ENCODE assay signal across 10 mouse cellular contexts in genomic region chr9:124441681-124442532, GRCm38 (mm10). TPM values are rescaled to one million over a fixed set of nuclear protein-coding genes. Genes with fewer than 3 reads are reported as not detected.
DNase-seq lines count a peak whose midpoint lies in the region; ATAC-seq and TF ChIP-seq lines count a peak whose summit lies in the region.
"Had no signal": no experiment of that assay in that cellular context is flagged by ENCODE, and none has a peak within 500 bp of the region (broad histone marks: within the 10 kb centered on the region; RNA-seq: fewer than 3 reads in every experiment).

No protein-coding gene starts in this region.

- no peaks in the 10 kb centered on the region for H3K27me3 ChIP-seq in forebrain, embryonic 10.5 days (ENCODE audit: poor library complexity, severe bottlenecking)
- no peaks in the 10 kb centered on the region for H3K27me3 ChIP-seq in forebrain, embryonic 16.5 days (replicated peaks; ENCODE audit: control insufficient read depth, insufficient read depth, low read length)
- H3K27me3 ChIP-seq in intestine, postnatal 0 days (replicated peaks; ENCODE audit: control insufficient read depth, insufficient read depth, low read length) = no peaks in the 10 kb centered on the region
- H3K27me3 ChIP-seq in limb, embryonic 13.5 days = no peaks in the 10 kb centered on the region
- H3K27me3 ChIP-seq in stomach, embryonic 16.5 days (ENCODE audit: control insufficient read depth, insufficient read depth, low read length) = no peaks in the 10 kb centered on the region
- H3K27me3 ChIP-seq: CH12.LX had no signal

- no peaks in the 10 kb centered on the region for H3K4me1 ChIP-seq in forebrain, embryonic 10.5 days
- no peaks in the 10 kb centered on the region for H3K4me1 ChIP-seq in forebrain, embryonic 16.5 days (replicated peaks; ENCODE audit: control insufficient read depth, insufficient read depth, low read length)
- no peaks in the 10 kb centered on the region for H3K4me1 ChIP-seq in intestine, postnatal 0 days (replicated peaks; ENCODE audit: control insufficient read depth, insufficient read depth, low read length)
- no peaks in the 10 kb centered on the region for H3K4me1 ChIP-seq in limb, embryonic 13.5 days
- no peaks in the 10 kb centered on the region for H3K4me1 ChIP-seq in stomach, embryonic 16.5 days (ENCODE audit: control insufficient read depth, insufficient read depth, low read length)

- peak; percentile 18 for DNase-seq in forebrain, embryonic 10.5 days (ENCODE audit: extremely low spot score, low spot score)
- DNase-seq in thymus, adult 18-20 months = peak; percentile 10 to 23
- DNase-seq in thymus, postnatal 0 days (ENCODE audit: low spot score) = no peak

- peaks cover 37% of the 10 kb centered on the region for H3K9me3 ChIP-seq in forebrain, embryonic 10.5 days
- H3K9me3 ChIP-seq in forebrain, embryonic 16.5 days (ENCODE audit: control insufficient read depth, low read length) = peaks cover 27% of the 10 kb centered on the region
- peaks cover 16% of the 10 kb centered on the region for H3K9me3 ChIP-seq in intestine, postnatal 0 days (ENCODE audit: control insufficient read depth)
- peaks cover 36% of the 10 kb centered on the region for H3K9me3 ChIP-seq in limb, embryonic 13.5 days
- peaks cover 34% of the 10 kb centered on the region for H3K9me3 ChIP-seq in stomach, embryonic 16.5 days (replicated peaks; ENCODE audit: control insufficient read depth, low read length)

- no peak overlapping the region for H3K27ac ChIP-seq in forebrain, embryonic 10.5 days
- no peak overlapping the region for H3K27ac ChIP-seq in forebrain, embryonic 16.5 days (ENCODE audit: low read length)
- peak overlapping the region; percentile 41; the same call in 1 of the 2 replicates for H3K27ac ChIP-seq in intestine, postnatal 0 days (ENCODE audit: low read depth, low read length)
- no peak overlapping the region for H3K27ac ChIP-seq in limb, embryonic 13.5 days
- H3K27ac ChIP-seq in stomach, embryonic 16.5 days (ENCODE audit: low read length) = no peak overlapping the region

- H3K9ac ChIP-seq in forebrain, embryonic 16.5 days (replicated peaks; ENCODE audit: low read depth, low read length) = no peak overlapping the region
- no peak overlapping the region for H3K9ac ChIP-seq in intestine, postnatal 0 days (ENCODE audit: low read depth, low read length)
- no peak overlapping the region for H3K9ac ChIP-seq in limb, embryonic 13.5 days
- no peak overlapping the region for H3K9ac ChIP-seq in stomach, embryonic 16.5 days (ENCODE audit: low read length)

- WGBS in forebrain, embryonic 10.5 days = 97% methylated on average over 45 of the region's 45 CpGs
- 98% methylated on average over 45 of the region's 45 CpGs for WGBS in forebrain, embryonic 16.5 days
- WGBS in intestine, postnatal 0 days = 98% methylated on average over 45 of the region's 45 CpGs
- 98% methylated on average over 45 of the region's 45 CpGs for WGBS in limb, embryonic 13.5 days
- WGBS in stomach, embryonic 16.5 days = 97% methylated on average over 45 of the region's 45 CpGs

- H3K4me2 ChIP-seq in forebrain, embryonic 16.5 days (ENCODE audit: low read length) = no peak overlapping the region
- H3K4me2 ChIP-seq in intestine, postnatal 0 days (replicated peaks; ENCODE audit: low read depth) = no peak overlapping the region
- H3K4me2 ChIP-seq in limb, embryonic 13.5 days (replicated peaks) = no peak overlapping the region
- no peak overlapping the region for H3K4me2 ChIP-seq in stomach, embryonic 16.5 days (ENCODE audit: low read depth, low read length)

- ATAC-seq in forebrain, embryonic 16.5 days = no peak
- 0 out of 2 replicates have a peak, but pooled peaks have one; percentile 39 for ATAC-seq in erythroid progenitor cell, adult 5-6 weeks (replicated peaks; ENCODE audit: low FRiP score, poor library complexity, severe bottlenecking)
- peak; percentile 24; the same call in 1 of the 2 replicates for ATAC-seq in intestine, postnatal 0 days
- ATAC-seq in limb, embryonic 13.5 days (ENCODE audit: low FRiP score, low read depth) = 0 out of 2 replicates have a peak, but pooled peaks have one; percentile 51
- ATAC-seq in stomach, embryonic 16.5 days (ENCODE audit: insufficient read depth, low FRiP score) = 0 out of 2 replicates have a peak, but pooled peaks have one; percentile 15

- no peak overlapping the region for H3K4me3 ChIP-seq in forebrain, embryonic 10.5 days
- H3K4me3 ChIP-seq in forebrain, embryonic 16.5 days (replicated peaks; ENCODE audit: low read length) = no peak overlapping the region
- no peak overlapping the region for H3K4me3 ChIP-seq in intestine, postnatal 0 days (ENCODE audit: low read depth, low read length)
- H3K4me3 ChIP-seq in limb, embryonic 13.5 days = no peak overlapping the region
- no peak overlapping the region for H3K4me3 ChIP-seq in stomach, embryonic 16.5 days (replicated peaks; ENCODE audit: low read length)

- peaks cover 39% of the 10 kb centered on the region for H3K36me3 ChIP-seq in forebrain, embryonic 10.5 days (replicated peaks)
- H3K36me3 ChIP-seq in forebrain, embryonic 16.5 days (ENCODE audit: control insufficient read depth, insufficient read depth) = peaks cover 35% of the 10 kb centered on the region
- peaks cover 36% of the 10 kb centered on the region for H3K36me3 ChIP-seq in intestine, postnatal 0 days (ENCODE audit: control insufficient read depth, insufficient read depth)
- H3K36me3 ChIP-seq in limb, embryonic 13.5 days = peaks cover 38% of the 10 kb centered on the region
- H3K36me3 ChIP-seq in stomach, embryonic 16.5 days (ENCODE audit: control insufficient read depth, insufficient read depth, low read length) = peaks cover 36% of the 10 kb centered on the region

- TF ChIP-seq CTCF in intestine, postnatal 0 days (IDR thresholded peaks at IDR 0.05; ENCODE audit: low read depth) = no peak

RNA-seq across cellular contexts. Expression of gene Ppp2r3d, which starts 34.8 kb away (rescaled TPM):
- polyA plus RNA-seq in forebrain, embryonic 10.5 days (2016; fragmentation: Nextera tagmentation; extraction: Ambion mirVana) = 111 and 116 TPM in 2 replicates
- 146 and 161 TPM in 2 replicates for polyA plus RNA-seq in forebrain, embryonic 16.5 days (2015; fragmentation: Nextera tagmentation; extraction: Ambion mirVana)
- 83.2 and 101 TPM in 2 replicates for polyA plus RNA-seq in thymus, postnatal 0 days (2015; fragmentation: Nextera tagmentation; extraction: Ambion mirVana)
- total RNA-seq in erythroid progenitor cell, adult 5-6 weeks (2015; ENCODE audit: low replicate concordance) = 5.4 and 5.9 TPM in 2 replicates
- 9.6 TPM in 1 of 2 replicates, not detected in the other for total RNA-seq in erythroid progenitor cell, adult 5-6 weeks (2017; ENCODE audit: low replicate concordance)
- 93.5 and 105 TPM in 2 replicates for polyA plus RNA-seq in intestine, postnatal 0 days (2015; fragmentation: Nextera tagmentation; extraction: Ambion mirVana)
- 119 and 136 TPM in 2 replicates for polyA plus RNA-seq in limb, embryonic 13.5 days (2015; fragmentation: Nextera tagmentation; extraction: Ambion mirVana)
- polyA plus RNA-seq in stomach, embryonic 16.5 days (2015; fragmentation: Nextera tagmentation; extraction: Ambion mirVana) = 81.1 and 86.7 TPM in 2 replicates

RNA-seq across cellular contexts. Expression of gene Gm21836, which starts 51.7 kb away (rescaled TPM):
- polyA plus RNA-seq in forebrain, embryonic 10.5 days (2016; fragmentation: Nextera tagmentation; extraction: Ambion mirVana) = not detected in 2 replicates
- not detected in 2 replicates for polyA plus RNA-seq in forebrain, embryonic 16.5 days (2015; fragmentation: Nextera tagmentation; extraction: Ambion mirVana)
- not detected in 2 replicates for polyA plus RNA-seq in thymus, postnatal 0 days (2015; fragmentation: Nextera tagmentation; extraction: Ambion mirVana)
- not detected in 2 replicates for total RNA-seq in erythroid progenitor cell, adult 5-6 weeks (2015; ENCODE audit: low replicate concordance)
- total RNA-seq in erythroid progenitor cell, adult 5-6 weeks (2017; ENCODE audit: low replicate concordance) = not detected in 2 replicates
- polyA plus RNA-seq in intestine, postnatal 0 days (2015; fragmentation: Nextera tagmentation; extraction: Ambion mirVana) = not detected in 2 replicates
- not detected in 2 replicates for polyA plus RNA-seq in limb, embryonic 13.5 days (2015; fragmentation: Nextera tagmentation; extraction: Ambion mirVana)
- polyA plus RNA-seq in stomach, embryonic 16.5 days (2015; fragmentation: Nextera tagmentation; extraction: Ambion mirVana) = not detected in 2 replicates
- total RNA-seq: CH12.LX had no signal
- polyA plus RNA-seq: neural tube, embryonic 14.5 days had no signal
